Mouse (Mus musculus): Measurements from ENCODE around the gene Lgr4. TPM values are rescaled to one million over a fixed set of nuclear protein-coding genes. Genes with fewer than 3 reads are reported as not detected.
A peak's percentile ranks its signal among the peaks of the same experiment; 100 is the strongest.

Lgr4 gene
- total and polyA plus RNA-seq, 2 experiments from 2014 or later = 10.9 to 49.7 TPM

DNA sequence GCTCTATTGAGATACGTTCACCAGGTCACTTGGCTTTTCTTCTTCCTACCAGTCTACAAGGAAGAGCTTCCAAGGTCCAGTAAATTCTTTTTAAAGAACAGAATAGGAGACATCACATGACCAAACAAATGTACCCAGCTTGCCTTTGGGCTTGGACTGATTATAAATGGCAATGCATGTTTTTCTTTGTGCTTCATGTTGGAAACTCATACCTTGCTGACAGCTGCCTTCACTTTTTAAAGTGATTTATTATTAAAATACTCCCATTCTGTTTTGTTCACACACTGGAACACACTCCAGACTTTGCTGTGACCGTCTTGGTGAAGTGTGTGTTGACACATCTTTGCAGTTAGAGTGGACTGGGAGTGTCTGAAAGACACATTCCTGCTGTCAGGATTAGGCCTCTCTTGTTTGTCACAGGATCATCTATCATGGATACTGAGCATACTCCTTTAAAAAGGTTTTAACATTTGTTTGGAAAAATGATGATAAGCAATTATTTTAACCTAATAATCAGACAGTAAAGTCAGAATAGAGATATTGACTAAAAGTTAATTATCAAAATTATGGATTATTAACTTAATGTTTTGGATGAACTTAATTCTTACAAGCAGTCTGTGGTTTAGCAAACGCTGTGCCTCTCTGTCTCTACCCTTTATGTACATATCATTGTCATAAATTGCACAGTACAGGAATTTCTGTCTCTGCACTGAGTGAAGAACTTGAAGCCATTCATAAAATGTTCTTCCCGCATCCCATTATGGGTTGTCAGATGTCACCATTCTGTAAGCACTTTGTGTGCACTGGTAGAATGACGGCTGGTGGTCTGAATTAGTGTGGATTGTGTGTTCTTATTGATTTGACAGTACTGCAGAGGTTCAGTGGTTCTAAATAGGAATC is 125.7 kb downstream of the Lgr4 start:
- DNase-seq (ENCODE audit: low spot score) = peak; percentile 36
- Histone ChIP-seq H3K36me3 (replicated peaks; ENCODE audit: control insufficient read depth, insufficient read depth, low read length) (no peaks in the 10 kb centered on the region), H3K27ac (ENCODE audit: low read depth) (peak overlapping the region; percentile 61), H3K9ac (replicated peaks; ENCODE audit: low read depth, low read length) (no peak overlapping the region), H3K4me2 (ENCODE audit: low read depth, low read length) (no peak overlapping the region), H3K27me3 (ENCODE audit: control insufficient read depth, insufficient read depth, low read length) (no peaks in the 10 kb centered on the region), H3K9me3 (replicated peaks; ENCODE audit: control insufficient read depth, low read length) (no peaks in the 10 kb centered on the region), H3K4me1 (ENCODE audit: control insufficient read depth, insufficient read depth) (0 out of 2 replicates have a peak, but pooled peaks cover 5% of the 10 kb centered on the region), H3K4me3 (ENCODE audit: low read depth, low read length) (no peak overlapping the region)
- no peak for TF ChIP-seq EP300 (IDR thresholded peaks at IDR 0.05; ENCODE audit: low read depth)
- TF ChIP-seq CTCF (IDR thresholded peaks at IDR 0.05; ENCODE audit: low read depth) = no peak
- peak; percentile 84 for ATAC-seq (ENCODE audit: insufficient read depth, low read depth)
- 47% methylated on average over 5 of the region's 5 CpGs for WGBS

DNA sequence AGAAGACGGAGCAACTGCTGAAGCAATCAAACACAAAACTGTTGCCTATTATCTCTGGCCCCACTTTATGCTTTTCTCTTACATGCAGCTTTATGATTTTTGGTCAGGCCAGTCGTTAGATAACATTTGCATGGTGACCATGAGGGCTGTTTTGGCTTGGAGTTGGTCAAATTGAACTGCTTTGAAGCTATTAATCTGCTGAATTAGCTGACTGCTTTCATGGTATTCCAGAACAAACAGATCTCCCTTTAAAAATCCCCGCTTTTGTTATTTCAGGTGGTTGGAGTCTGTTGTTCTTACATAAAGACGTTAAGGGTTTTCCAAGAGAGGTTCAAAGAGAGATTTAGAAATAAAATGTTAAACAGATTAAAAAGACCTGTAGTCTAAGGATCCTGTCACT is 141.0 kb downstream of the Lgr4 start:
- no peaks in the 10 kb centered on the region for H3K9me3 ChIP-seq (replicated peaks; ENCODE audit: control insufficient read depth, low read length)
- WGBS = 69% methylated on average over 4 of the region's 4 CpGs
- ATAC-seq (ENCODE audit: insufficient read depth, low read depth) (no peak), DNase-seq (ENCODE audit: low spot score) (no peak)
- no peak overlapping the region for H3K4me2 ChIP-seq (ENCODE audit: low read depth, low read length)
- TF ChIP-seq CTCF (IDR thresholded peaks at IDR 0.05; ENCODE audit: low read depth) (no peak), EP300 (IDR thresholded peaks at IDR 0.05; ENCODE audit: low read depth) (no peak)
- H3K9ac ChIP-seq (replicated peaks; ENCODE audit: low read depth, low read length) = no peak overlapping the region
- no peak overlapping the region for H3K4me3 ChIP-seq (ENCODE audit: low read depth, low read length)
- no peak overlapping the region for H3K27ac ChIP-seq (ENCODE audit: low read depth)
- no peaks in the 10 kb centered on the region for H3K27me3 ChIP-seq (ENCODE audit: control insufficient read depth, insufficient read depth, low read length)
- no peaks in the 10 kb centered on the region for H3K36me3 ChIP-seq (replicated peaks; ENCODE audit: control insufficient read depth, insufficient read depth, low read length)
- no peaks in the 10 kb centered on the region for H3K4me1 ChIP-seq (ENCODE audit: control insufficient read depth, insufficient read depth)

DNA sequence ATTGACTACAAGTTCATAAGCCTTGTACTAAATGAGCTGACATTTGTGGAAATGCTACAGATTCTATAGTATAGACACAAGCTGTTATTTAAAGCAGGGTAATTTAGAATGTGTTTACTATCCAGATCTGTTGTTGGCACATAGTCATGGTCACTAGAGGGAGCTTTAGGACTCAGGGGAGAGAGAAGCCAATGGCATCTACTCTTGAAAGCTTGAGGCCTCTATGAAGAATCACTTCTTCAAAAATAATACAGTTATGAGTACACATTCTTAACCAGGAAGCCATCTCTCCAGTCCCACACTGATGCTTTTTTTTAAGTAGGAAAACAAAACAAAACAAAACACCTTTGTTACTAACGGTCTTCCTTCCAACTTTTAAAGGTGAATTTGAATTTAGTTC is 145.7 kb downstream of the Lgr4 start:
- no peaks in the 10 kb centered on the region for H3K4me1 ChIP-seq (ENCODE audit: control insufficient read depth, insufficient read depth)
- 93% methylated on average over 1 of the region's 1 CpGs for WGBS
- no peaks in the 10 kb centered on the region for H3K27me3 ChIP-seq (ENCODE audit: control insufficient read depth, insufficient read depth, low read length)
- DNase-seq (ENCODE audit: low spot score) = peak; percentile 52
- H3K4me2 ChIP-seq (ENCODE audit: low read depth, low read length) = no peak overlapping the region
- no peak for TF ChIP-seq EP300 (IDR thresholded peaks at IDR 0.05; ENCODE audit: low read depth)
- TF ChIP-seq CTCF (IDR thresholded peaks at IDR 0.05; ENCODE audit: low read depth) = peak; percentile 55
- H3K4me3 ChIP-seq (ENCODE audit: low read depth, low read length) = no peak overlapping the region
- no peak for ATAC-seq (ENCODE audit: insufficient read depth, low read depth)
- H3K9ac ChIP-seq (replicated peaks; ENCODE audit: low read depth, low read length) = no peak overlapping the region
- H3K9me3 ChIP-seq (replicated peaks; ENCODE audit: control insufficient read depth, low read length) = no peaks in the 10 kb centered on the region
- no peaks in the 10 kb centered on the region for H3K36me3 ChIP-seq (replicated peaks; ENCODE audit: control insufficient read depth, insufficient read depth, low read length)
- H3K27ac ChIP-seq (ENCODE audit: low read depth) = no peak overlapping the region

Other genes starting within 250 kb of the Lgr4 start
- 0.04 TPM in 1 of 2 replicates, not detected in the other for gene Bdnf, start 242.9 kb upstream of the Lgr4 start, total RNA-seq (2014; rRNA removed; ENCODE audit: low replicate concordance)
- gene Bdnf, start 242.9 kb upstream of the Lgr4 start, polyA plus RNA-seq (2015; fragmentation: Nextera tagmentation; extraction: Ambion mirVana) = 0.30 TPM in 2 replicates
- gene Lin7c, start 26.8 kb upstream of the Lgr4 start, total RNA-seq (2014; rRNA removed; ENCODE audit: low replicate concordance) = 28.1 and 32.3 TPM in 2 replicates
- 27.8 and 28.2 TPM in 2 replicates for gene Lin7c, start 26.8 kb upstream of the Lgr4 start, polyA plus RNA-seq (2015; fragmentation: Nextera tagmentation; extraction: Ambion mirVana)
- gene Ccdc34, start 100.2 kb downstream of the Lgr4 start, total RNA-seq (2014; rRNA removed; ENCODE audit: low replicate concordance) = 6.9 and 7.8 TPM in 2 replicates
- gene Ccdc34, start 100.2 kb downstream of the Lgr4 start, polyA plus RNA-seq (2015; fragmentation: Nextera tagmentation; extraction: Ambion mirVana) = 16.5 and 17.1 TPM in 2 replicates

All from heart, postnatal 0 days (tissue).